Mouse (Mus musculus) embryonic facial prominence, embryonic 12.5 days (tissue): Measurements from ENCODE around the gene Bst2. TPM values are rescaled to one million over a fixed set of nuclear protein-coding genes. Genes with fewer than 3 reads are reported as not detected.
A peak's percentile ranks its signal among the peaks of the same experiment; 100 is the strongest.

Experiments used
- ATAC-seq: fragments of 200-750 bp; cut with Nextera tagmentation; 2 replicates; pipeline ENCODE4 v1.8.0; 2017; ENCODE audit not compliant: insufficient number of reproducible peaks, insufficient read depth, low FRiP score, low TSS enrichment
- H3K27ac ChIP-seq: fragments of 300-500 bp; sonication (generic); 2 replicates; pipeline ENCODE4 v1.5.1; 2016; ENCODE audit warnings: mild to moderate bottlenecking
- H3K27me3 ChIP-seq: fragments of 300-500 bp; sonication (generic); 2 replicates; pipeline ENCODE4 v1.6.1; 2016; ENCODE audit warnings: mild to moderate bottlenecking, moderate library complexity
- H3K36me3 ChIP-seq: fragments of 300-500 bp; sonication (generic); 2 replicates; pipeline ENCODE4 v1.6.1; 2016; ENCODE audit warnings: mild to moderate bottlenecking
- H3K4me1 ChIP-seq: fragments of 300-500 bp; sonication (generic); 2 replicates; pipeline ENCODE4 v1.6.1; 2016
- H3K4me2 ChIP-seq: fragments of 300-500 bp; sonication (generic); replicated peaks from 2 replicates; pipeline ENCODE4 v1.6.1; 2016; ENCODE audit warnings: mild to moderate bottlenecking, moderate library complexity
- H3K4me3 ChIP-seq: fragments of 300-500 bp; sonication (generic); 2 replicates; pipeline ENCODE4 v1.5.1; 2016; ENCODE audit warnings: mild to moderate bottlenecking
- H3K9ac ChIP-seq: fragments of 300-500 bp; sonication (generic); 2 replicates; pipeline ENCODE4 v1.6.1; 2016; ENCODE audit warnings: mild to moderate bottlenecking, moderate library complexity
- H3K9me3 ChIP-seq: fragments of 300-500 bp; sonication (generic); 2 replicates; pipeline ENCODE4 v1.6.1; 2016; ENCODE audit warnings: mild to moderate bottlenecking, moderate library complexity
- WGBS: fragments of 180-500 bp; shearing (Covaris S2); methylation state at CpG from one replicate; pipeline ENCODE4 v1.1.7; 2016; 5-methylcytosine and 5-hydroxymethylcytosine counted together
- polyA plus RNA-seq: library from polyadenylated mRNA; unstranded; fragments of >200 nt; fragmentation: Nextera tagmentation; extraction: Ambion mirVana; gene quantifications from 2 replicates; pipeline ENCODE4 v1.2.1, GENCODE M21; 2016

Gene Bst2
- 11.2 and 12.8 TPM in 2 replicates for polyA plus RNA-seq

DNA sequence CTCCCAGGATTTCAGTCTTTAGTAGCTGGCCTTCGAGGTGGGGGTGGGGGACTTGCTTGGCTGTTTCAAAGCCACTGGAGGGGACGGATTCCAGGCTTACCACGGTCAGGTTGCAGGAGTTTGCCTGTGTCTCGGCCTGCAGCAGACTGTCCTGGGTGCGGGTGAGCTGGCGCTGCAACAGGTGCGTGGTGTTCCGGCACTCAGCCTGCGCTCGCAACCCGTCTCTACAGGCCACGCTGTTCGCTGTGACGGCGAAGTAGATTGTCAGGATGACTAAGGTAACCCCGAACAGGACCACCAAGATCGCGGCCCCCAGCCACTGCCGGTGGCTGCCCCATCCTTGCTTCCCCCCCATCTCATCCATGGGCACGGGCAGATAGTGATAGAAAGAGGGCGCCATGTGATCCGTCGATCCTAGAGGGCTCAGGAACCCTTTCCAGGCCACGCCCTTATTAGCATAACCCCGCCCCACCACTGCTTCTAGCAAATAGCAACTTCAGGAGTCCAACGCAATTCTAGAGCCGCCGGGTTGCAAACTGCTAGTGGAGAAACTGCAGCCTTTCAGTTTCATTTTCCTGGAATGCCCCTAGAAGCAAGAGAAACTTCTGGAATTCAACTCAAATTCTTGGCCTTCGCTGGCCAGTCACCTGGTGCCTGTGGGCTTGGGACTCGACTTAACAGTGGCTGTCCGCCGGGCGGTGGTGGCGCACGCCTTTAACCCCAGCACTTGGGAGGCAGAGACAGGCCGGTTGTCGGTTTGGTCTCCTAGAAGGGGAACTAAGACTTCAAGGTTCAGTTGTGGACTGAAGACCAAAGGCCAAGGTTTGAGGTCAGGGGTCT lies at the start of gene Bst2:
TSS of gene Bst2 (minus strand) at position 429 of the 840 bp plus-strand sequence.
- H3K27me3 ChIP-seq, result 0 out of 2 replicates have a peak, but pooled peaks cover 9% of the 10 kb centered on the region
- H3K4me1 ChIP-seq, result peaks cover 5% of the 10 kb centered on the region
- H3K9ac ChIP-seq, result no peak within 1 kb of the TSS
- H3K4me2 ChIP-seq, result peak within 1 kb of the TSS; percentile 51
- H3K36me3 ChIP-seq, result no peaks in the 10 kb centered on the region
- peak within 1 kb of the TSS; percentile 37 for H3K4me3 ChIP-seq
- peak; percentile 31; the same call in 1 of the 2 replicates for ATAC-seq
- WGBS, result 2% methylated on average over 37 of the region's 37 CpGs
- H3K27ac ChIP-seq, result no peak within 1 kb of the TSS
- no peaks in the 10 kb centered on the region for H3K9me3 ChIP-seq

GRCm38 (mm10) chr8:71586891-71587290 lies 49.6 kb upstream of the Bst2 start:
- no peak overlapping the region for H3K4me2 ChIP-seq
- no peaks in the 10 kb centered on the region for H3K9me3 ChIP-seq
- no peak overlapping the region for H3K27ac ChIP-seq
- H3K9ac ChIP-seq, result no peak overlapping the region
- no peaks in the 10 kb centered on the region for H3K27me3 ChIP-seq
- H3K36me3 ChIP-seq, result peaks cover 23% of the 10 kb centered on the region
- no peak overlapping the region for H3K4me3 ChIP-seq
- H3K4me1 ChIP-seq, result peaks cover 9% of the 10 kb centered on the region
- WGBS, result 72% methylated on average over 2 of the region's 2 CpGs
- ATAC-seq, result no peak

GRCm38 (mm10) chr8:71580201-71580600 lies 42.9 kb upstream of the Bst2 start:
- Histone ChIP-seq H3K27me3 (peaks cover 4% of the 10 kb centered on the region; the same call in 1 of the 2 replicates), H3K4me3 (no peak overlapping the region), H3K9ac (no peak overlapping the region), H3K9me3 (no peaks in the 10 kb centered on the region), H3K4me1 (no peaks in the 10 kb centered on the region), H3K36me3 (peaks cover 26% of the 10 kb centered on the region), H3K27ac (no peak overlapping the region), H3K4me2 (no peak overlapping the region)
- no peak for ATAC-seq
- 33% methylated on average over 9 of the region's 9 CpGs for whole genome bisulfite sequencing

- 85% methylated on average over 14 of the region's 14 CpGs for WGBS
Measured at GRCm38 (mm10) chr8:71579476-71579875, 42.2 kb upstream of the Bst2 start.

GRCm38 (mm10) chr8:71579009-71579408 lies 41.8 kb upstream of the Bst2 start:
- no peak for ATAC-seq
- H3K36me3 ChIP-seq, result peaks cover 14% of the 10 kb centered on the region; the same call in 1 of the 2 replicates
- no peak overlapping the region for H3K4me3 ChIP-seq
- WGBS, result 65% methylated on average over 1 of the region's 1 CpGs
- H3K4me2 ChIP-seq, result no peak overlapping the region
- H3K27ac ChIP-seq, result no peak overlapping the region
- no peaks in the 10 kb centered on the region for H3K9me3 ChIP-seq
- no peaks in the 10 kb centered on the region for H3K4me1 ChIP-seq
- H3K27me3 ChIP-seq, result peaks cover 4% of the 10 kb centered on the region; the same call in 1 of the 2 replicates
- no peak overlapping the region for H3K9ac ChIP-seq

More at GRCm38 (mm10) chr8:71579476-71579875, 42.2 kb upstream of the Bst2 start:
- Histone ChIP-seq H3K27ac (no peak overlapping the region), H3K36me3 (peaks cover 19% of the 10 kb centered on the region), H3K27me3 (peaks cover 4% of the 10 kb centered on the region; the same call in 1 of the 2 replicates), H3K9ac (no peak overlapping the region), H3K4me2 (no peak overlapping the region), H3K4me3 (no peak overlapping the region), H3K9me3 (no peaks in the 10 kb centered on the region), H3K4me1 (no peaks in the 10 kb centered on the region)
- no peak for ATAC-seq

DNA sequence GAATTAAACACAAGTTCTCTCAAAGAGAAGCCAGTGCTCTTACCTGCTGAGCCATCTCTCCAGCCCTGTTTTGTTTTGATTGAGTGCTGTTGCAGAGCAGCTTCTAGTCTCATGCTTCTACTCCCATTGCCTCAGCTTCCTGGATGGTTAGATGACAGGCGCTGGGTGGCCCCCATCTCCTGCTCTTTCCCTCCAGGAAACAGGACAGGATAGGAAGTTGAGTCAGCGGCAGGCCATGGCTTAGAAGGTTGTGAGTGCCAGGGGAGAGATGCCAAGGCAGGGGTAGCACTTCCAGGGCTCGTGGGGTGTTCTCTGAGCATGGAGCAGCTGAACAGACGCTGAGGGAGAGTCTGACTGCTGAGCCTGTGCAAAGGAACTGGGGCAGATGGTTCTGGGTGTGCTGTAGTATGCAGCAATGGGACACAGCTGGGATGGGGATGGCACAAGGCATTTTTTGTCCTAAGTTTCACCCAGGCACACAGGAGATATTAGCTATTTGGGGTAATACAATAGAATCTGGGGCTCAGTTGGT lies 40.7 kb upstream of the Bst2 start:
- H3K27ac ChIP-seq, result no peak overlapping the region
- peaks cover 14% of the 10 kb centered on the region; the same call in 1 of the 2 replicates for H3K36me3 ChIP-seq
- H3K27me3 ChIP-seq, result peaks cover 4% of the 10 kb centered on the region; the same call in 1 of the 2 replicates
- H3K9me3 ChIP-seq, result no peaks in the 10 kb centered on the region
- WGBS, result 71% methylated on average over 4 of the region's 4 CpGs
- H3K9ac ChIP-seq, result no peak overlapping the region
- H3K4me1 ChIP-seq, result no peaks in the 10 kb centered on the region
- no peak overlapping the region for H3K4me2 ChIP-seq
- no peak for ATAC-seq
- no peak overlapping the region for H3K4me3 ChIP-seq

DNA sequence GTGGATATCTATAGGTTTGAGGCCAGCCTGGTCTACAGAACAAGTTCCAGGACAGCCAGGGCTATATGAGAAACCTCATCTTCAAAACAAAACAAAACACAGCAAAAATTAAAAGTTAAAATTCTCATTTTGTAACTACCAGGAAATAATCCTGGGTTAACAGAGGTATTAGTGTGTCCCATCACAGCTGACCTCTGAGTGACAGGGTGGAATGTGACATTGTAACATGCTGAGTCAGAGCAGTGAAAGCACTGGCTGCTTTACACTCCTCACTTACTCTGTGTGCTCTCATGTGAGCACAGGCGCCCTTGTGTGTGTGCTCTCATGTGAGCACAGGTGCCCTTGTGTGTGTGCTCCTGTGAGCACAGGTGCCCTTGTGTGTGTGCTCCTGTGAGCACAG lies 37.8 kb upstream of the Bst2 start:
- Histone ChIP-seq H3K4me2 (no peak overlapping the region), H3K9me3 (no peaks in the 10 kb centered on the region), H3K36me3 (no peaks in the 10 kb centered on the region), H3K4me3 (no peak overlapping the region), H3K9ac (no peak overlapping the region), H3K4me1 (peaks cover 10% of the 10 kb centered on the region; the same call in 1 of the 2 replicates), H3K27me3 (no peaks in the 10 kb centered on the region), H3K27ac (no peak overlapping the region)
- WGBS, result 56% methylated on average over 1 of the region's 1 CpGs
- no peak for ATAC-seq

DNA sequence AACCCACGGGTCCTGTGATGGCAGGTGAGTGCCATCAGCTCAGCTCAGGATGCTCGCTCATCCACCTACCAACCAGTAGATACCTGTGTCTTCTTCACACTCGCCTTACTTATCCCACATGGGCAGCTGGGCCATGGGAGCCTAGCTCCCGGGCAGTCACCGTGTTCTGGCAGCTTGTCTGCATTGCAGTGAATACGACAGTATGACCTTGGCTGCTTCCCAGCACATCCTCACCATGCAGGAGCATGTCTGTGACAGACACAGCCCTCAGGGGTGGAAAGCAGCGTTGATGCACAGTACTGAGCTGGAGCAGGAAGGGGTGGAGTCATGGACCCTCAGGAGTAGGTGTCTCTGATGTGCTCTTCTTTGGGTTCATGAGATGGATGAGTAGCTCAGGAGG lies 37.2 kb upstream of the Bst2 start:
- Histone ChIP-seq H3K9ac (no peak overlapping the region), H3K27me3 (0 out of 2 replicates have a peak, but pooled peaks cover 1% of the 10 kb centered on the region), H3K4me1 (peaks cover 10% of the 10 kb centered on the region; the same call in 1 of the 2 replicates), H3K27ac (no peak overlapping the region), H3K4me3 (no peak overlapping the region), H3K9me3 (no peaks in the 10 kb centered on the region), H3K36me3 (no peaks in the 10 kb centered on the region), H3K4me2 (no peak overlapping the region)
- WGBS, result 78% methylated on average over 7 of the region's 7 CpGs
- ATAC-seq, result no peak

DNA sequence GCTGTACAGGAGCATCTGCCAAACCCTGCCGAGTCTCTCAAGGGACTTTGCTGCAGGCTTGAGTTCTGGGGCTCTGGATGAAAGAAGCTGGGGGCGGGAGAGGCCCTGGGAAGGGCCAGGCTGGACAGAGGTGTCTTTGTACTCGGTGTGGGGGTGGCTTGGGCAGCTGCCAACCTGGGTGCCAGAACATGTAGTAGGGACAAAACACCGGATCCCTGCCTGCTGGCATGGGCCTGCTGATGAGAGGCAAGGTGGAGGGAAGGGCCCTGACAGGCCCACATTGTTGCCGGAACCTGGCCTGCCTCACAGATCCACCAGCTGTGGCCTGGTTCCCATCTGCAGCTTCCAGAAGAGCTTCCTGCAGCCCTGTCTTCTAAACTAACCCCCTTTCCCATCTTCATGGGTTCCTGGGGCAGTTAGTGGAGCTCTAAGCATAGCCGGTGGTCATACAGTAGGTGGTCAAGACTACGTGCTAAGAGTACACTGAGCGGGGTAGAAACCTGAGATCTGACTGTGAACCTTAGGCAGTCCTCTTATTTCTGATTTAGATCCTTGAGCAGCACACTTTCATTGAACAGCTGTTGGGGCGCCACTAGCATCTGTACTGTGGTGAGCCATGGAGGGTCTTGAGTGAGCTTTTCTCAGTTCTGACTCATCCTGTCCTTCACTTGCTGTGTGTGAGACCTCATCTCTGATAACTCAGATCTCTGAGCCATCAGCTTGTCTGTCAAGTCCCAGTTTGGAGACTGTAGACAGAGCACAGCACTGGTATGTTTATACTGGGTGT lies 35.8 kb upstream of the Bst2 start:
- Histone ChIP-seq H3K27ac (peak overlapping the region; percentile 3; the same call in 1 of the 2 replicates), H3K4me1 (peaks cover 19% of the 10 kb centered on the region; the same call in 1 of the 2 replicates), H3K9me3 (no peaks in the 10 kb centered on the region), H3K4me3 (no peak overlapping the region), H3K4me2 (no peak overlapping the region; the same call in 1 of the 2 replicates), H3K27me3 (peaks cover 15% of the 10 kb centered on the region), H3K9ac (peak overlapping the region; percentile 24; the same call in 1 of the 2 replicates), H3K36me3 (no peaks in the 10 kb centered on the region)
- no peak for ATAC-seq
- 77% methylated on average over 9 of the region's 9 CpGs for WGBS

DNA sequence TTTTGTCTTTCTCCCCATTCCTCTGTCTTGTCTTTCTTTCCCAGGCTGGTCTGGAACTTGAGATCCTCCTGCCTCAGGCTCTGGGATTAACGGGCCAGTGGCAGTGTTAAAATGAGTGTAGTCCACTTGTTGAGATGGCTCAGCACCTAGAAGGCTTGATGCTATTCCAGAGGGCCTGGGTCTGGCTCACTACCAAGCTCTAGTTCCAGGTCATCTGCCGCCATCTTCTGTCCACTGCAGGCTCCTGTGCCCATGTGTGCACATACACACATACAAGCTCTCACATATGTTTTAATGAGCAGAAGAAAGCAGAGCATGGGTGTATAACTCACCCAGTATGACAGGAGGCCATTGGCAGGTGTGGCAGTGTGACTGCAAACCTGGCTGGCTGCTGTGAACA lies 34.8 kb upstream of the Bst2 start:
- no peak overlapping the region for H3K27ac ChIP-seq
- no peak for ATAC-seq
- no peak overlapping the region for H3K9ac ChIP-seq
- H3K36me3 ChIP-seq, result no peaks in the 10 kb centered on the region
- H3K27me3 ChIP-seq, result peaks cover 23% of the 10 kb centered on the region
- no peak overlapping the region for H3K4me3 ChIP-seq
- H3K4me2 ChIP-seq, result no peak overlapping the region
- 91% methylated on average over 2 of the region's 2 CpGs for WGBS
- no peaks in the 10 kb centered on the region for H3K9me3 ChIP-seq
- H3K4me1 ChIP-seq, result peaks cover 19% of the 10 kb centered on the region; the same call in 1 of the 2 replicates

- Histone ChIP-seq H3K4me2 (peak overlapping the region; percentile 70), H3K4me3 (peak overlapping the region; percentile 60), H3K4me1 (peaks cover 19% of the 10 kb centered on the region; the same call in 1 of the 2 replicates), H3K36me3 (no peaks in the 10 kb centered on the region), H3K27me3 (peaks cover 29% of the 10 kb centered on the region), H3K9ac (peak overlapping the region; percentile 62), H3K9me3 (no peaks in the 10 kb centered on the region), H3K27ac (peak overlapping the region; percentile 76)
- peak; percentile 89 for ATAC-seq
- WGBS, result under 1% methylated on average over 41 of the region's 41 CpGs
Measured at GRCm38 (mm10) chr8:71570291-71570954, 33.2 kb upstream of the Bst2 start.
